Mouse (Mus musculus) liver, postnatal 0 days (tissue): ENCODE results near the gene Klhl3.

Source experiments
- CTCF ChIP-seq: sonication (generic); IDR thresholded peaks from 2 replicates; pipeline ENCODE4 v1.5.1; 2016; ENCODE audit warnings: antibody characterized with exemption, low read depth
- EP300 ChIP-seq: IDR thresholded peaks from 2 replicates; pipeline ENCODE4 v1.6.1; 2016; ENCODE audit warnings: antibody characterized with exemption, low read depth, mild to moderate bottlenecking

DNA sequence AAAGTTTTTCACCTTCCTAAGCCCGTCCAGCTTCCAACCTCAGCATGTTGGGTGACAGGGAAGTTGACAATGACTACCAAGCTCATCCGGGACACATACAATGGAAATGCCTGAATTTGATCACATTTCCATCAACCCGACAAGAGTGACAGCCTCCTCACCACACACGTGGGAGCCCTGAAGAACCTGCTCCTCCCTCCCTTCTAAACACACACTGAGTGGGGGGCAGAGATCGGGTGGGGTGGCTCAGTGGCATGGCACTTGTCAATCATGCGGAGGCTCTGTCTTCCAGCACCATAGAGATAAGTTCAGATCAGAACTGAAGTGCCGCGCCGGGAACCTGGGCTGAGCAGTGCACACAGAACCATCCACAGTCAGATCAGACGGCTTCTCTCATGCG is 37.0 kb upstream of the Klhl3 start:
- no peak for TF ChIP-seq CTCF
- no peak for TF ChIP-seq EP300
